Mouse (Mus musculus) spleen, adult 2 months (tissue): ENCODE results near the gene Haus4. TPM values are rescaled to one million over a fixed set of nuclear protein-coding genes. Genes with fewer than 3 reads are reported as not detected.

ENCODE experiments used
- DNase-seq, 2 experiments: peaks; one replicate each; pipeline versions ENCODE4 v3.0.0 to v3.0.0-alpha.2; 2012 to 2021; ENCODE audit warnings: low spot score in 2 of 2, low read depth in 1 of 2
- H3K27ac ChIP-seq: fragments of 200-500 bp; 2 replicates; pipeline ENCODE4 v1.5.1; 2012; ENCODE audit warnings: low read length, inconsistent platforms; ENCODE audit not compliant: insufficient read depth
- H3K27me3 ChIP-seq: fragments of 200-500 bp; 2 replicates; pipeline ENCODE4 v1.6.1; 2012; ENCODE audit warnings: mild to moderate bottlenecking, moderate library complexity, low read length, inconsistent platforms; ENCODE audit not compliant: control insufficient read depth, insufficient read depth
- H3K36me3 ChIP-seq: fragments of 200-500 bp; 2 replicates; pipeline ENCODE4 v1.6.1; 2012; ENCODE audit warnings: mild to moderate bottlenecking, low read length, inconsistent platforms; ENCODE audit not compliant: control insufficient read depth, insufficient read depth
- H3K4me1 ChIP-seq: fragments of 200-500 bp; 2 replicates; pipeline ENCODE4 v1.6.1; 2011; ENCODE audit warnings: inconsistent platforms; ENCODE audit not compliant: control insufficient read depth, insufficient read depth, insufficient read length
- H3K4me3 ChIP-seq: fragments of 200-500 bp; 2 replicates; pipeline ENCODE4 v1.5.1; 2011; ENCODE audit warnings: mild to moderate bottlenecking, inconsistent platforms; ENCODE audit not compliant: insufficient read depth, insufficient read length; ENCODE audit errors: extremely low read depth
- CTCF ChIP-seq: fragments of 200-500 bp; IDR thresholded peaks from 2 replicates; pipeline ENCODE4 v1.5.1; 2011; ENCODE audit warnings: mild to moderate bottlenecking, inconsistent platforms; ENCODE audit not compliant: insufficient read depth, insufficient read length, insufficient replicate concordance; ENCODE audit errors: extremely low read depth
- POLR2A ChIP-seq: fragments of 200-500 bp; IDR thresholded peaks from 2 replicates; pipeline ENCODE4 v1.6.1; 2011; ENCODE audit warnings: low read depth, low read length, inconsistent platforms
- WGBS: fragments of 180-500 bp; shearing (Covaris S2); methylation state at CpG from one replicate; pipeline ENCODE4 v1.1.7; 2018; 5-methylcytosine and 5-hydroxymethylcytosine counted together
- polyA plus RNA-seq: library from polyadenylated mRNA; depleted of rRNA; stranded (reverse); fragments of >200 nt; gene quantifications from 2 replicates; pipeline ENCODE4 v1.2.3, GENCODE M21; 2012

Gene Haus4
- polyA plus RNA-seq, 1 experiment: 12.8 TPM

- no peaks in the 10 kb centered on the region for H3K36me3 ChIP-seq
- WGBS: 2% methylated on average over 10 of the region's 10 CpGs
- TF ChIP-seq CTCF (peak; percentile 33; the same call in 1 of the 2 replicates), POLR2A (no peak)
- peaks cover 24% of the 10 kb centered on the region for H3K4me1 ChIP-seq
- 0 out of 2 replicates have a peak overlapping the region, but pooled peaks have one; percentile 13 for H3K27ac ChIP-seq
- peak overlapping the region; percentile 55 for H3K4me3 ChIP-seq
- peaks cover 25% of the 10 kb centered on the region for H3K27me3 ChIP-seq
- DNase-seq: peak; percentile 29 to 47
Measured at GRCm38 (mm10) chr14:54578063-54578462, 23.6 kb upstream of the Haus4 start.

- peak within 1 kb of the TSS; percentile 55 for H3K4me3 ChIP-seq
- peaks cover 24% of the 10 kb centered on the region for H3K4me1 ChIP-seq
- peaks cover 25% of the 10 kb centered on the region for H3K27me3 ChIP-seq
- 2% methylated on average over 66 of the region's 66 CpGs for WGBS
- H3K36me3 ChIP-seq: no peaks in the 10 kb centered on the region
- DNase-seq: peak in 1 of 2 experiments; percentile 27
- TF ChIP-seq CTCF (no peak), POLR2A (no peak)
- H3K27ac ChIP-seq: peak within 1 kb of the TSS; percentile 13; the same call in 1 of the 2 replicates
Measured at GRCm38 (mm10) chr14:54577089-54577982, 22.9 kb upstream of the Haus4 start, which contains the start of gene Ajuba. TSS of gene Ajuba (minus strand) at chr14:54577558.

GRCm38 (mm10) chr14:54576241-54577088, 22.0 kb upstream of the Haus4 start:
- peaks cover 24% of the 10 kb centered on the region for H3K4me1 ChIP-seq
- no peaks in the 10 kb centered on the region for H3K36me3 ChIP-seq
- no peak for DNase-seq
- H3K4me3 ChIP-seq: peak overlapping the region; percentile 55
- TF ChIP-seq CTCF (no peak), POLR2A (no peak)
- 5% methylated on average over 84 of the region's 84 CpGs for WGBS
- no peak overlapping the region for H3K27ac ChIP-seq
- peaks cover 25% of the 10 kb centered on the region for H3K27me3 ChIP-seq

- Histone ChIP-seq H3K36me3 (no peaks in the 10 kb centered on the region), H3K27ac (no peak overlapping the region), H3K27me3 (peaks cover 25% of the 10 kb centered on the region), H3K4me1 (peaks cover 24% of the 10 kb centered on the region), H3K4me3 (peak overlapping the region; percentile 20; the same call in 1 of the 2 replicates)
- DNase-seq: no peak
- 7% methylated on average over 39 of the region's 39 CpGs for WGBS
- TF ChIP-seq POLR2A (no peak), CTCF (no peak)
Measured at GRCm38 (mm10) chr14:54575631-54576030, 21.2 kb upstream of the Haus4 start.

GRCm38 (mm10) chr14:54575031-54575430, 20.6 kb upstream of the Haus4 start:
- WGBS: 46% methylated on average over 8 of the region's 8 CpGs
- peaks cover 25% of the 10 kb centered on the region for H3K27me3 ChIP-seq
- no peak overlapping the region for H3K27ac ChIP-seq
- TF ChIP-seq POLR2A (no peak), CTCF (no peak)
- peaks cover 24% of the 10 kb centered on the region for H3K4me1 ChIP-seq
- no peaks in the 10 kb centered on the region for H3K36me3 ChIP-seq
- H3K4me3 ChIP-seq: no peak overlapping the region
- no peak for DNase-seq

GRCm38 (mm10) chr14:54574253-54574652, 19.8 kb upstream of the Haus4 start:
- Histone ChIP-seq H3K27me3 (peaks cover 25% of the 10 kb centered on the region), H3K36me3 (no peaks in the 10 kb centered on the region), H3K4me1 (peaks cover 22% of the 10 kb centered on the region), H3K27ac (no peak overlapping the region), H3K4me3 (no peak overlapping the region)
- no peak for DNase-seq
- no peak for TF ChIP-seq CTCF
- no peak for TF ChIP-seq POLR2A
- 87% methylated on average over 4 of the region's 4 CpGs for WGBS
